Mouse (Mus musculus): Measurements from ENCODE around the gene Dnaaf1. TPM values are rescaled to one million over a fixed set of nuclear protein-coding genes. Genes with fewer than 3 reads are reported as not detected.

Gene Dnaaf1
- polyA plus RNA-seq, 1 experiment from 2014 or later, result 0.30 TPM

GRCm38 (mm10) chr8:119612471-119612870 is 37.4 kb downstream of the Dnaaf1 start, which contains the start of gene Adad2:
Gene Adad2 (plus strand): TSS chr8:119612747.
- Histone ChIP-seq H3K27ac (ENCODE audit: low read length) (no peak within 1 kb of the TSS), H3K9ac (ENCODE audit: low read length) (no peak within 1 kb of the TSS), H3K36me3 (ENCODE audit: control insufficient read depth, insufficient read depth, low read length) (no peaks in the 10 kb centered on the region), H3K4me3 (replicated peaks; ENCODE audit: low read length) (no peak within 1 kb of the TSS), H3K9me3 (replicated peaks; ENCODE audit: control insufficient read depth, low read length) (0 out of 2 replicates have a peak, but pooled peaks cover 7% of the 10 kb centered on the region), H3K27me3 (ENCODE audit: control insufficient read depth, insufficient read depth, low read length) (no peaks in the 10 kb centered on the region), H3K4me2 (ENCODE audit: low read depth, low read length) (no peak within 1 kb of the TSS), H3K4me1 (ENCODE audit: control insufficient read depth, insufficient read depth, low read length) (no peaks in the 10 kb centered on the region)
- ATAC-seq (ENCODE audit: insufficient read depth, low FRiP score), result no peak
- 79% methylated on average over 26 of the region's 26 CpGs for WGBS

- Histone ChIP-seq H3K4me2 (ENCODE audit: low read depth, low read length) (no peak overlapping the region), H3K27me3 (ENCODE audit: control insufficient read depth, insufficient read depth, low read length) (no peaks in the 10 kb centered on the region), H3K36me3 (ENCODE audit: control insufficient read depth, insufficient read depth, low read length) (no peaks in the 10 kb centered on the region), H3K27ac (ENCODE audit: low read length) (no peak overlapping the region), H3K9ac (ENCODE audit: low read length) (no peak overlapping the region), H3K4me3 (replicated peaks; ENCODE audit: low read length) (no peak overlapping the region), H3K9me3 (replicated peaks; ENCODE audit: control insufficient read depth, low read length) (no peaks in the 10 kb centered on the region), H3K4me1 (ENCODE audit: control insufficient read depth, insufficient read depth, low read length) (no peaks in the 10 kb centered on the region)
- ATAC-seq (ENCODE audit: insufficient read depth, low FRiP score), result no peak
- 82% methylated on average over 14 of the region's 14 CpGs for WGBS
Measured at GRCm38 (mm10) chr8:119615096-119615495, 40.1 kb downstream of the Dnaaf1 start.

- Histone ChIP-seq H3K4me3 (replicated peaks; ENCODE audit: low read length) (no peak overlapping the region), H3K27me3 (ENCODE audit: control insufficient read depth, insufficient read depth, low read length) (no peaks in the 10 kb centered on the region), H3K9ac (ENCODE audit: low read length) (no peak overlapping the region), H3K9me3 (replicated peaks; ENCODE audit: control insufficient read depth, low read length) (no peaks in the 10 kb centered on the region), H3K4me1 (ENCODE audit: control insufficient read depth, insufficient read depth, low read length) (no peaks in the 10 kb centered on the region), H3K4me2 (ENCODE audit: low read depth, low read length) (no peak overlapping the region), H3K27ac (ENCODE audit: low read length) (no peak overlapping the region), H3K36me3 (ENCODE audit: control insufficient read depth, insufficient read depth, low read length) (no peaks in the 10 kb centered on the region)
- 78% methylated on average over 7 of the region's 7 CpGs for WGBS
- no peak for ATAC-seq (ENCODE audit: insufficient read depth, low FRiP score)
Measured at GRCm38 (mm10) chr8:119616358-119616757, 41.3 kb downstream of the Dnaaf1 start.

GRCm38 (mm10) chr8:119616811-119617210 is 41.8 kb downstream of the Dnaaf1 start:
- 90% methylated on average over 4 of the region's 4 CpGs for WGBS
- Histone ChIP-seq H3K4me1 (ENCODE audit: control insufficient read depth, insufficient read depth, low read length) (no peaks in the 10 kb centered on the region), H3K9me3 (replicated peaks; ENCODE audit: control insufficient read depth, low read length) (no peaks in the 10 kb centered on the region), H3K36me3 (ENCODE audit: control insufficient read depth, insufficient read depth, low read length) (no peaks in the 10 kb centered on the region), H3K27ac (ENCODE audit: low read length) (no peak overlapping the region), H3K27me3 (ENCODE audit: control insufficient read depth, insufficient read depth, low read length) (no peaks in the 10 kb centered on the region), H3K4me2 (ENCODE audit: low read depth, low read length) (no peak overlapping the region), H3K9ac (ENCODE audit: low read length) (no peak overlapping the region), H3K4me3 (replicated peaks; ENCODE audit: low read length) (no peak overlapping the region)
- no peak for ATAC-seq (ENCODE audit: insufficient read depth, low FRiP score)

GRCm38 (mm10) chr8:119617586-119617985 is 42.6 kb downstream of the Dnaaf1 start:
- H3K4me1 ChIP-seq (ENCODE audit: control insufficient read depth, insufficient read depth, low read length), result no peaks in the 10 kb centered on the region
- no peaks in the 10 kb centered on the region for H3K27me3 ChIP-seq (ENCODE audit: control insufficient read depth, insufficient read depth, low read length)
- no peak overlapping the region for H3K4me2 ChIP-seq (ENCODE audit: low read depth, low read length)
- WGBS, result 81% methylated on average over 5 of the region's 5 CpGs
- no peak overlapping the region for H3K27ac ChIP-seq (ENCODE audit: low read length)
- H3K4me3 ChIP-seq (replicated peaks; ENCODE audit: low read length), result no peak overlapping the region
- no peak for ATAC-seq (ENCODE audit: insufficient read depth, low FRiP score)
- no peaks in the 10 kb centered on the region for H3K36me3 ChIP-seq (ENCODE audit: control insufficient read depth, insufficient read depth, low read length)
- H3K9me3 ChIP-seq (replicated peaks; ENCODE audit: control insufficient read depth, low read length), result no peaks in the 10 kb centered on the region
- no peak overlapping the region for H3K9ac ChIP-seq (ENCODE audit: low read length)

GRCm38 (mm10) chr8:119618887-119619286 is 43.9 kb downstream of the Dnaaf1 start:
- H3K4me1 ChIP-seq (ENCODE audit: control insufficient read depth, insufficient read depth, low read length), result no peaks in the 10 kb centered on the region
- no peaks in the 10 kb centered on the region for H3K27me3 ChIP-seq (ENCODE audit: control insufficient read depth, insufficient read depth, low read length)
- H3K9ac ChIP-seq (ENCODE audit: low read length), result no peak overlapping the region
- no peak overlapping the region for H3K27ac ChIP-seq (ENCODE audit: low read length)
- no peak for ATAC-seq (ENCODE audit: insufficient read depth, low FRiP score)
- H3K4me3 ChIP-seq (replicated peaks; ENCODE audit: low read length), result no peak overlapping the region
- no peak overlapping the region for H3K4me2 ChIP-seq (ENCODE audit: low read depth, low read length)
- H3K36me3 ChIP-seq (ENCODE audit: control insufficient read depth, insufficient read depth, low read length), result no peaks in the 10 kb centered on the region
- no peaks in the 10 kb centered on the region for H3K9me3 ChIP-seq (replicated peaks; ENCODE audit: control insufficient read depth, low read length)
- WGBS, result 49% methylated on average over 5 of the region's 5 CpGs

GRCm38 (mm10) chr8:119620116-119620840 is 45.2 kb downstream of the Dnaaf1 start:
- Histone ChIP-seq H3K9ac (ENCODE audit: low read length) (no peak overlapping the region), H3K36me3 (ENCODE audit: control insufficient read depth, insufficient read depth, low read length) (no peaks in the 10 kb centered on the region), H3K4me3 (replicated peaks; ENCODE audit: low read length) (no peak overlapping the region), H3K4me1 (ENCODE audit: control insufficient read depth, insufficient read depth, low read length) (no peaks in the 10 kb centered on the region), H3K4me2 (ENCODE audit: low read depth, low read length) (no peak overlapping the region), H3K27ac (ENCODE audit: low read length) (no peak overlapping the region), H3K9me3 (replicated peaks; ENCODE audit: control insufficient read depth, low read length) (no peaks in the 10 kb centered on the region), H3K27me3 (ENCODE audit: control insufficient read depth, insufficient read depth, low read length) (no peaks in the 10 kb centered on the region)
- 67% methylated on average over 6 of the region's 6 CpGs for WGBS
- no peak for ATAC-seq (ENCODE audit: insufficient read depth, low FRiP score)

GRCm38 (mm10) chr8:119620848-119621465 is 45.9 kb downstream of the Dnaaf1 start:
- Histone ChIP-seq H3K4me1 (ENCODE audit: control insufficient read depth, insufficient read depth, low read length) (no peaks in the 10 kb centered on the region), H3K4me2 (ENCODE audit: low read depth, low read length) (no peak overlapping the region), H3K36me3 (ENCODE audit: control insufficient read depth, insufficient read depth, low read length) (no peaks in the 10 kb centered on the region), H3K9me3 (replicated peaks; ENCODE audit: control insufficient read depth, low read length) (no peaks in the 10 kb centered on the region), H3K4me3 (replicated peaks; ENCODE audit: low read length) (no peak overlapping the region), H3K27ac (ENCODE audit: low read length) (no peak overlapping the region), H3K27me3 (ENCODE audit: control insufficient read depth, insufficient read depth, low read length) (no peaks in the 10 kb centered on the region), H3K9ac (ENCODE audit: low read length) (no peak overlapping the region)
- 81% methylated on average over 14 of the region's 14 CpGs for WGBS
- no peak for ATAC-seq (ENCODE audit: insufficient read depth, low FRiP score)

GRCm38 (mm10) chr8:119622555-119622954 is 47.5 kb downstream of the Dnaaf1 start:
- WGBS, result 63% methylated on average over 4 of the region's 4 CpGs
- no peaks in the 10 kb centered on the region for H3K4me1 ChIP-seq (ENCODE audit: control insufficient read depth, insufficient read depth, low read length)
- H3K27me3 ChIP-seq (ENCODE audit: control insufficient read depth, insufficient read depth, low read length), result no peaks in the 10 kb centered on the region
- H3K36me3 ChIP-seq (ENCODE audit: control insufficient read depth, insufficient read depth, low read length), result no peaks in the 10 kb centered on the region
- no peak overlapping the region for H3K9ac ChIP-seq (ENCODE audit: low read length)
- H3K4me3 ChIP-seq (replicated peaks; ENCODE audit: low read length), result no peak overlapping the region
- ATAC-seq (ENCODE audit: insufficient read depth, low FRiP score), result no peak
- H3K27ac ChIP-seq (ENCODE audit: low read length), result no peak overlapping the region
- H3K9me3 ChIP-seq (replicated peaks; ENCODE audit: control insufficient read depth, low read length), result no peaks in the 10 kb centered on the region
- H3K4me2 ChIP-seq (ENCODE audit: low read depth, low read length), result no peak overlapping the region
